Mouse (Mus musculus): ENCODE measurements around the gene Ube3c. TPM values are rescaled to one million over a fixed set of nuclear protein-coding genes. Genes with fewer than 3 reads are reported as not detected.

Gene Ube3c
- polyA plus RNA-seq, 1 experiment from 2014 or later = 42.9 TPM

Other genes starting within 250 kb of the Ube3c start
- gene Lmbr1, start 190.9 kb upstream of the Ube3c start, polyA plus RNA-seq (2014; fragmentation: Nextera tagmentation; extraction: Ambion mirVana) = 13.1 and 14.8 TPM in 2 replicates
- gene Nom1, start 134.6 kb upstream of the Ube3c start, polyA plus RNA-seq (2014; fragmentation: Nextera tagmentation; extraction: Ambion mirVana) = 20.0 and 26.7 TPM in 2 replicates
- 4.4 and 7.6 TPM in 2 replicates for gene Mnx1, start 90.8 kb upstream of the Ube3c start, polyA plus RNA-seq (2014; fragmentation: Nextera tagmentation; extraction: Ambion mirVana)
- gene Dnajb6, start 166.4 kb downstream of the Ube3c start, polyA plus RNA-seq (2014; fragmentation: Nextera tagmentation; extraction: Ambion mirVana) = 221 and 227 TPM in 2 replicates
- 1.1 TPM in 1 of 2 replicates, not detected in the other for gene Gm5129, start 166.7 kb downstream of the Ube3c start, polyA plus RNA-seq (2014; fragmentation: Nextera tagmentation; extraction: Ambion mirVana)